Mouse (Mus musculus) hindbrain, embryonic 11.5 days (tissue): ENCODE results near the gene Cstf2t. TPM values are rescaled to one million over a fixed set of nuclear protein-coding genes. Genes with fewer than 3 reads are reported as not detected.

ENCODE experiments used
- ATAC-seq: fragments of 200-750 bp; cut with Nextera tagmentation; 2 replicates; pipeline ENCODE4 v1.8.0; 2017; ENCODE audit warnings: mild to moderate bottlenecking, moderate TSS enrichment, moderate library complexity; ENCODE audit not compliant: low FRiP score
- DNase-seq: peaks from one replicate; pipeline ENCODE4 v3.0.0-alpha.2; 2015; ENCODE audit warnings: low spot score
- H3K27ac ChIP-seq: fragments of 300-500 bp; sonication (generic); 2 replicates; pipeline ENCODE4 v1.5.1; 2014; ENCODE audit warnings: mild to moderate bottlenecking, low read depth, low read length
- H3K27me3 ChIP-seq: fragments of 300-500 bp; sonication (generic); 2 replicates; pipeline ENCODE4 v1.6.1; 2014; ENCODE audit warnings: mild to moderate bottlenecking, low read length, moderate library complexity, mixed read lengths; ENCODE audit not compliant: control insufficient read depth, insufficient read depth
- H3K36me3 ChIP-seq: fragments of 300-500 bp; sonication (generic); 2 replicates; pipeline ENCODE4 v1.6.1; 2014; ENCODE audit warnings: mild to moderate bottlenecking, low read length, moderate library complexity, mixed read lengths; ENCODE audit not compliant: control insufficient read depth, insufficient read depth
- H3K4me1 ChIP-seq: fragments of 300-500 bp; sonication (generic); replicated peaks from 2 replicates; pipeline ENCODE4 v1.6.1; 2014; ENCODE audit warnings: low read length, mixed read lengths; ENCODE audit not compliant: control insufficient read depth, insufficient read depth
- H3K4me2 ChIP-seq: fragments of 300-500 bp; sonication (generic); replicated peaks from 2 replicates; pipeline ENCODE4 v1.6.1; 2014; ENCODE audit warnings: mild to moderate bottlenecking, low read depth, low read length
- H3K4me3 ChIP-seq: fragments of 300-500 bp; sonication (generic); 2 replicates; pipeline ENCODE4 v1.5.1; 2014; ENCODE audit warnings: low read depth, low read length
- H3K9ac ChIP-seq: fragments of 300-500 bp; sonication (generic); 2 replicates; pipeline ENCODE4 v1.6.1; 2014; ENCODE audit warnings: low read depth, low read length
- H3K9me3 ChIP-seq: fragments of 300-500 bp; sonication (generic); 2 replicates; pipeline ENCODE4 v1.6.1; 2016; ENCODE audit warnings: low read length; ENCODE audit not compliant: control insufficient read depth
- WGBS: fragments of 180-500 bp; shearing (Covaris S2); extraction: QIAGEN DNeasy Blood & Tissue Kit; methylation state at CpG from one replicate; pipeline ENCODE4 v1.1.7; 2014; 5-methylcytosine and 5-hydroxymethylcytosine counted together
- polyA plus RNA-seq: library from polyadenylated mRNA; unstranded; fragments of >200 nt; fragmentation: Nextera tagmentation; extraction: Ambion mirVana; gene quantifications from 2 replicates; pipeline ENCODE4 v1.2.1, GENCODE M21; 2014

The Cstf2t gene
- polyA plus RNA-seq, 1 experiment from 2014 or later: 45.3 TPM

DNA sequence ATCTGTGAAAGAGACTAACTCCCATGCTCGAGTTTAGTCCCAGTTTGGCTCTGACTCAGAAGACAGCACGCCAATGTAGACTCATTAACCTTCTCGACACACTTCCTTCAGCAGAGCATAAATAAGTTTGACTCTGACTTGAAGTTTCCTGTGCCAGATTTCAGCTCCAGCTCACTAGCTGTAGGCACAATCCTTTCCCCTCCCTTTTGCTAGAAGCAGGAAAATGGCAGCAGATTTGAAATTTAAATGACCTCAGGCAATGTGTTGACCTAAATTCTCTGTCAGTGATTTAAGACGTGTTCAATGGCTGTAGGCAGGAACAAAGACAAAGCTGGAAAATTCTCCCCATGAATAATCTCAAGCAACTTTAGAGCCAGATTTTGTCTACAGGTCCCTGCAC, 32.1 kb downstream of the Cstf2t start:
- no peak for DNase-seq
- H3K27ac ChIP-seq: no peak overlapping the region
- WGBS: 62% methylated on average over 4 of the region's 4 CpGs

DNA sequence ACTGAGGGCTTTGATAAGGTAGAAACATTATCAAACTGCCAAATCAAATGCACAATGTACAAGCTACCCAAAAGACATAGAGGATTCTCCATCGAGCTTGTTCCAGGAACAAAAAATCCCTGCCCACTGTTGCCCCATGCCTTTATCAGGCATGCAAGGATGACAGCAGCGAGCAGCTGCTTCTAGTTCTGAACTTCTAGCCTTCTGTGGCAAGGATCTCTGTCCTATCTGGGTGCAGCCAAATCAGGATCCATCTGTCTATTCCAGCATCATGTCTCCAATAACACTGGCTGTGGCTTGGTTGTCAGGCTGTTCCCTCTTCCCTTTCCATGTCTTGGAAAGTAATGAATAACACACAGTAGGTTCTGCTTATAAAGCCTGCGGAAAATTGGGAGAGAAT, 42.0 kb downstream of the Cstf2t start:
- Histone ChIP-seq H3K4me2 (no peak overlapping the region), H3K27me3 (no peaks in the 10 kb centered on the region), H3K27ac (no peak overlapping the region), H3K4me1 (no peaks in the 10 kb centered on the region), H3K36me3 (no peaks in the 10 kb centered on the region), H3K9ac (no peak overlapping the region), H3K4me3 (no peak overlapping the region), H3K9me3 (no peaks in the 10 kb centered on the region)
- WGBS: 85% methylated on average over 3 of the region's 3 CpGs
- no peak for DNase-seq
- no peak for ATAC-seq

More for the DNA sequence above, 32.1 kb downstream of the Cstf2t start:
- Histone ChIP-seq H3K4me3 (no peak overlapping the region), H3K4me1 (no peaks in the 10 kb centered on the region), H3K36me3 (no peaks in the 10 kb centered on the region), H3K27me3 (no peaks in the 10 kb centered on the region), H3K9ac (no peak overlapping the region), H3K9me3 (no peaks in the 10 kb centered on the region), H3K4me2 (no peak overlapping the region)
- no peak for ATAC-seq

GRCm38 (mm10) chr19:31132614-31133013, 50.0 kb downstream of the Cstf2t start:
- DNase-seq (no peak), ATAC-seq (no peak)
- H3K27ac ChIP-seq: no peak overlapping the region
- H3K36me3 ChIP-seq: no peaks in the 10 kb centered on the region
- no peak overlapping the region for H3K9ac ChIP-seq
- no peaks in the 10 kb centered on the region for H3K4me1 ChIP-seq
- 78% methylated on average over 8 of the region's 8 CpGs for WGBS
- no peaks in the 10 kb centered on the region for H3K9me3 ChIP-seq
- H3K4me2 ChIP-seq: no peak overlapping the region
- no peaks in the 10 kb centered on the region for H3K27me3 ChIP-seq
- no peak overlapping the region for H3K4me3 ChIP-seq

GRCm38 (mm10) chr19:31136316-31136715, 53.7 kb downstream of the Cstf2t start:
- Histone ChIP-seq H3K4me1 (no peaks in the 10 kb centered on the region), H3K4me3 (no peak overlapping the region), H3K36me3 (no peaks in the 10 kb centered on the region), H3K27ac (no peak overlapping the region), H3K4me2 (no peak overlapping the region), H3K27me3 (no peaks in the 10 kb centered on the region), H3K9me3 (no peaks in the 10 kb centered on the region), H3K9ac (no peak overlapping the region)
- WGBS: 7% methylated on average over 2 of the region's 2 CpGs
- ATAC-seq: no peak
- DNase-seq: no peak
